Mouse (Mus musculus): ENCODE measurements around the gene 2510039O18Rik.

- TF ChIP-seq CTCF (IDR thresholded peaks at IDR 0.05; ENCODE audit: extremely low read depth, insufficient read depth, low read length), result no peak
- no peak for TF ChIP-seq POLR2A (IDR thresholded peaks at IDR 0.05; ENCODE audit: extremely low read depth, insufficient read depth, low read length)
Observed at GRCm38 (mm10) chr4:147937486-147937885, 3.2 kb upstream of the 2510039O18Rik start.

All from cortical plate, adult 2 months (tissue).